Mouse (Mus musculus) limb, embryonic 15.5 days (tissue): ENCODE measurements around the gene Camk1d. TPM values are rescaled to one million over a fixed set of nuclear protein-coding genes. Genes with fewer than 3 reads are reported as not detected.

Experiments
- ATAC-seq: fragments of 200-750 bp; cut with Nextera tagmentation; 2 replicates; pipeline ENCODE4 v1.8.0; 2017; ENCODE audit warnings: low read depth, moderate TSS enrichment; ENCODE audit not compliant: insufficient number of reproducible peaks, low FRiP score, low TSS enrichment
- H3K27ac ChIP-seq: fragments of 300-500 bp; sonication (generic); 2 replicates; pipeline ENCODE4 v1.5.1; 2015; ENCODE audit warnings: moderate library complexity, mild to moderate bottlenecking, inconsistent platforms
- H3K27me3 ChIP-seq: fragments of 300-500 bp; sonication (generic); 2 replicates; pipeline ENCODE4 v1.6.1; 2015; ENCODE audit warnings: inconsistent platforms
- H3K36me3 ChIP-seq: fragments of 300-500 bp; sonication (generic); 2 replicates; pipeline ENCODE4 v1.6.1; 2015; ENCODE audit warnings: inconsistent platforms
- H3K4me1 ChIP-seq: fragments of 300-500 bp; sonication (generic); 2 replicates; pipeline ENCODE4 v1.6.1; 2015; ENCODE audit warnings: inconsistent platforms
- H3K4me2 ChIP-seq: fragments of 300-500 bp; sonication (generic); 2 replicates; pipeline ENCODE4 v1.6.1; 2015; ENCODE audit warnings: mild to moderate bottlenecking, inconsistent platforms
- H3K4me3 ChIP-seq: fragments of 300-500 bp; sonication (generic); 2 replicates; pipeline ENCODE4 v1.5.1; 2015; ENCODE audit warnings: mild to moderate bottlenecking, inconsistent platforms
- H3K9ac ChIP-seq: fragments of 300-500 bp; sonication (generic); 2 replicates; pipeline ENCODE4 v1.6.1; 2015; ENCODE audit warnings: inconsistent platforms
- H3K9me3 ChIP-seq: fragments of 300-500 bp; sonication (generic); 2 replicates; pipeline ENCODE4 v1.6.1; 2016; ENCODE audit warnings: inconsistent platforms
- WGBS: fragments of 180-500 bp; shearing (Covaris S2); methylation state at CpG from one replicate; pipeline ENCODE4 v1.1.7; 2015; 5-methylcytosine and 5-hydroxymethylcytosine counted together
- polyA plus RNA-seq: library from polyadenylated mRNA; unstranded; fragments of >200 nt; fragmentation: Nextera tagmentation; extraction: Ambion mirVana; gene quantifications from 2 replicates; pipeline ENCODE4 v1.2.1, GENCODE M21; 2015

Gene Camk1d
- polyA plus RNA-seq, result 8.4 and 9.0 TPM in 2 replicates

DNA sequence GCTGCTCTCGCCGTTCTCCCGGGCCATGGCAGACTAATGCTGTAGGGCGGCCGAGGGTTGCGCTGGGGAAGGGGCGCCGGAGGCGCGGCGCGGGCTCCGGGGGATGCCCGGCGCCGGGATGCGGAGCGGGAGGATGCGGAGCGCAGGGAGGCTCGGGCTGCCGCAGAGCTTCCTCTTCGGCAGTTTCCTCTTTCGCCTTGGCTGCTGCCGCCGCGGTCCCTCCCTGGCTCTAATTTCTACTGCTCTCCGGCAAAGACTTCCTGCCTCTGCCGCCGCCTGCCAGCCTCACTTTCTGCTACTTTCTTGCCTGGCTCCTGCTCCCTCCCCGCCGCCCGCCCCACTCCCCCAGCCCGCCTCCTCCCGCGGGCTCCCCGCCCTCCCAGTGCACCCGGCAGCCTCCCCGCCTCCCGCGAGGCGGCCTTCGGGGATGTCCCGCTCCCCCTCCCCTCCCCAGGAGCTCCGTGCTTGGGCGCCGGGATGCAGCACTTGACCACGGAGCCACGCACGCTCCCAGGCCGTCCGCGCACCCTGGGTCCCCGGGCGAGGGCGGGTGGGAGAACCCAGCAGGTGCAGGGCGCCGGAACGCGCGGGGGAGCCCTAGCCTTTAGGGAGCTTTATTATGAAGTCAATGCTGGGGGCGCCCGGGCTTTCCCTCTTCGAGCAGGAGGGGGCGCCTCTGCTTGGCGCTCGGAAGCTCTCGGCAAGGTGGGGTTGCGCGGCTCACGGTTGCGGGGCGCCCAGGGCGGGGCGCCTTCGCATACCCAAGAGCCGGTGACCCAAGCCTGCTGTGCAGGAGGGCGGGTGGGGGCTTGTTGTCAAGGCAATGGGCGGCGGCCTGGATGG is at the start of gene Camk1d:
Camk1d (minus strand) TSS at position 305 of the 843 bp plus-strand sequence.
- peak within 1 kb of the TSS; percentile 69 for H3K27ac ChIP-seq
- ATAC-seq, result peak; percentile 80
- peaks cover 26% of the 10 kb centered on the region for H3K27me3 ChIP-seq
- H3K36me3 ChIP-seq, result no peaks in the 10 kb centered on the region
- H3K4me2 ChIP-seq, result peak within 1 kb of the TSS; percentile 99
- peaks cover 21% of the 10 kb centered on the region for H3K4me1 ChIP-seq
- H3K9me3 ChIP-seq, result 0 out of 2 replicates have a peak, but pooled peaks cover 3% of the 10 kb centered on the region
- H3K4me3 ChIP-seq, result peak within 1 kb of the TSS; percentile 59
- WGBS, result under 1% methylated on average over 76 of the region's 80 CpGs
- H3K9ac ChIP-seq, result peak within 1 kb of the TSS; percentile 56

DNA sequence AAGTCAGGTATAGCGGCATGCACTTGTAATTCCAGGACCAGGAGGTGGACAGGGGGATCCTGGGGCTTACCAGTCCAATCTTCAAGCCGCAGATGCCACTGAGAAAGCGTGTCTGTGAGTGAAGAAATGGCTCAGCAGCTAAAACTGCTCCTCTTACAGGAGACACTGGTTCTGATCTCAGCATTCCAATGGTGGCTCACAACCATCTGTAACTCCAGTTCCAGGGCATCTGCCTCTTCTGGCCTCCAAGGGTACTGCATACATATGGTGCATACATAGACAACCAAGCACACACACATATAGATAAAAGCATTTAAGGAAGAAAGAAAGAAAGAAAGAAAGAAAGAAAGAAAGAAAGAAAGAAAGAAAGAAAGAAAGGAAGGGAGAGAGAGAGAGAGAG is 47.7 kb upstream of the Camk1d start:
- no peak overlapping the region for H3K9ac ChIP-seq
- WGBS, result 88% methylated on average over 3 of the region's 3 CpGs
- no peak overlapping the region for H3K4me3 ChIP-seq
- H3K4me2 ChIP-seq, result no peak overlapping the region
- H3K36me3 ChIP-seq, result no peaks in the 10 kb centered on the region
- no peaks in the 10 kb centered on the region for H3K9me3 ChIP-seq
- no peaks in the 10 kb centered on the region for H3K4me1 ChIP-seq
- H3K27ac ChIP-seq, result no peak overlapping the region
- H3K27me3 ChIP-seq, result no peaks in the 10 kb centered on the region
- ATAC-seq, result no peak

DNA sequence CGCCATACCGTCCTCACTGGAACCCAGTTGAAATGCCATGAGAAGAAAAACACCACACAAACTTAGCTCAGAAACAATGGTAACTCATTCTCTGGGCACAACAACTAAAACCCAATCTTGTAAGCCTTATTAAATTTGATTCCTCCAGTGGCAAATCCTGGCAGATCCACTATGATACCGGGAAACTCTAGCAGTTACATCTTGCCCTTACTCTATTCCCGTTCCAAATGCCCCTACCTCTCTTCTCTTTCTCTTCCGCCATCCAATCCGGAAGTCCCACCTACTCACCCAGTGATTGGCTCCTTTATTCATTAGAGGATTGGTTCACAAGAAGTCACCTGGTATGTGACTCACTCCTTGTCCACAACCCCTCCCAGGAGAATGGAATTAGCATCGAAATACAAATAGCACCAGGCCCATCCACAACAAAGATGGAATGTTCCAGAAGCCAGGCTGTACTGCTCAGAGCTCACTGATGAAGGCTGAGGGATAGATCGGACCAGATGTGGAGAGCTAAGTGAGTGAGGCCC is 46.2 kb upstream of the Camk1d start:
- no peaks in the 10 kb centered on the region for H3K9me3 ChIP-seq
- H3K36me3 ChIP-seq, result no peaks in the 10 kb centered on the region
- no peak for ATAC-seq
- H3K27ac ChIP-seq, result no peak overlapping the region
- 89% methylated on average over 8 of the region's 8 CpGs for WGBS
- H3K4me1 ChIP-seq, result no peaks in the 10 kb centered on the region
- H3K4me2 ChIP-seq, result no peak overlapping the region
- no peaks in the 10 kb centered on the region for H3K27me3 ChIP-seq
- H3K4me3 ChIP-seq, result no peak overlapping the region
- no peak overlapping the region for H3K9ac ChIP-seq

DNA sequence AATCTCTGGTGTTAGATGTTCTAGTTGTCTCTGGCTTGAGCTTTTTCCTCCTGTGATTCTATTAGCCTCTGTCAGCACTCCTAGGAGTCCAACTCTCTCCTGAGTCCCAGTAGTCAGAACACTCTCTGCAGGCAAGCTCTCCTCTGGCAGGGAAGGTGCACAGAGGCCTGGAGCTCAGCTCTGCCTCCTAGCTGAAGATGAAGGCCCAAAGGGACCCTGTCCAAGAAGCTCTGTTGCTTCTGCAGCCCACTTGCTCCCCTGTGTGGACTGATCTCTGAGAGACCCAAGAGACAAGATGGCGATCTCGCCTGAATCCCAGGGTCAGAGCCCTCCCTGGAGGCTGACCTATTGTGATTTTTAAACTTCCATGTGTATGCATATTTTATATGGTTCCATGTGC is 44.3 kb upstream of the Camk1d start:
- H3K9me3 ChIP-seq, result no peaks in the 10 kb centered on the region
- H3K27ac ChIP-seq, result no peak overlapping the region
- no peak overlapping the region for H3K9ac ChIP-seq
- no peak for ATAC-seq
- H3K27me3 ChIP-seq, result no peaks in the 10 kb centered on the region
- H3K4me1 ChIP-seq, result no peaks in the 10 kb centered on the region
- H3K4me3 ChIP-seq, result no peak overlapping the region
- no peaks in the 10 kb centered on the region for H3K36me3 ChIP-seq
- 95% methylated on average over 2 of the region's 2 CpGs for WGBS
- H3K4me2 ChIP-seq, result no peak overlapping the region

DNA sequence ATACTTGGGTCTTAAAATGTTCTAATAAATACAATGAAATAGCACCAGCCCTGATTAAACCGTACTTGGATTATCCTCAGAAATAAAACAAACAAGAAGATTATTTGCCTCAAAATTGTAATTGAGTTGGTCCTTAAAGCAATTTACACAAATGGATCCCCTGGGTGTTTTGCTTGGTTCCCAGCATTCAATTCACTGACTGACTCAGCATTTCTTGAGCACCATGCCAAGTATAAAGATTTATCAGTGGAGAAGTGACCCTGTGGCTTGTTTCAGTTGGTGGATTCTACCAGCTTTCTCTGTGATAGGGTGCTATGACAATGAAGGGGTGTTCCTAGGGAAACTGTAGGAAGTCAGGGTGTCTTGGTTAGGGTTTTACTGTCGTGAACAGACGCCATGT is 36.6 kb upstream of the Camk1d start:
- WGBS, result 73% methylated on average over 3 of the region's 3 CpGs
- H3K4me3 ChIP-seq, result no peak overlapping the region
- H3K27me3 ChIP-seq, result no peaks in the 10 kb centered on the region
- no peak overlapping the region for H3K27ac ChIP-seq
- no peaks in the 10 kb centered on the region for H3K9me3 ChIP-seq
- no peaks in the 10 kb centered on the region for H3K36me3 ChIP-seq
- ATAC-seq, result no peak
- H3K4me1 ChIP-seq, result 0 out of 2 replicates have a peak, but pooled peaks cover 4% of the 10 kb centered on the region
- H3K4me2 ChIP-seq, result no peak overlapping the region
- H3K9ac ChIP-seq, result no peak overlapping the region

DNA sequence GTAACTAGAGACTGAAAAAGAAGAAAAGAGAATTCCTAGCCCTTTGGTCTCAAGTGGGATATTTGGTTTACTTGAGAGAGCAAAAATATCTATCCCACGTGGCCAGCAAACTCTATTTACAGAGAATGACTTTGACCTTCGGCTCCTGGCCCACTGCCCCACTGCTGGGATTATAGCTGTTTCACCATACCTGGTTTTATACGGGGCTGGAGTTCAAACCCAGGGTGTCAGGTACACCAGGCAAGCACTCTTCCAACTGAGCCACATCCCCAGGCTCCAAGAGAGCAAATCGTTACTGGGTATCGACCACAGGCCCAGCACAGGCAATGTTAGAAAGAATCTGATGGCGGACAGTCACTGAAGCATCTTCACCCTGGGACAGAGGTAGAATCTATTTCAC is 34.9 kb upstream of the Camk1d start:
- Histone ChIP-seq H3K27ac (no peak overlapping the region; the same call in 1 of the 2 replicates), H3K36me3 (no peaks in the 10 kb centered on the region), H3K9me3 (no peaks in the 10 kb centered on the region), H3K27me3 (no peaks in the 10 kb centered on the region), H3K9ac (no peak overlapping the region), H3K4me2 (no peak overlapping the region), H3K4me3 (no peak overlapping the region), H3K4me1 (0 out of 2 replicates have a peak, but pooled peaks cover 4% of the 10 kb centered on the region)
- 58% methylated on average over 6 of the region's 6 CpGs for WGBS
- ATAC-seq, result no peak

DNA sequence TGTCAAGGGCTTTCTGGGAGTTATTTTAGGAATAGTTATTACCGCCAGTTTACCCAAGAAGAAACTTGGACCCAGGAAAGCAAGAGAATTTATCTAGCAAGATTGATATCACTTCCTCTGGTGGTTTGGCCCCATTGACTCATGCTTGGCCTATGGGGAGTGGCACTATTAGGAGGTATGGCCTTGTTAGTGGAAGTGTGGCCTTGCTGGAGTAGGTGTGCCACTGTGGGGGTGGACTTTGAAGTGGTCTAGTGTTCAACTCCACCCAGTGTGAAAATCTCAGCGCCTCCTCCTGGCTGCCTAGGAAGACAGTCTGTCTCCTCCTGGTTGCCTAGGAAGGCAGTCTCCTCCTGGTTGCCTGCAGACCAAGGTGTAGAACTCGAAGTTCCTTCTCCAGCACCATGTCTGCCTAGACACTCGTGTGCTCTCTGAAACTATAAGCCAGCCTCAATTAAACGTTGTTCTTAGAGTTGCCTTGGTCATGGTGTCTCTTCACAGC is 33.3 kb upstream of the Camk1d start:
- no peak overlapping the region for H3K4me2 ChIP-seq
- H3K9ac ChIP-seq, result no peak overlapping the region
- 83% methylated on average over 5 of the region's 5 CpGs for WGBS
- no peak overlapping the region for H3K4me3 ChIP-seq
- H3K9me3 ChIP-seq, result no peaks in the 10 kb centered on the region
- 0 out of 2 replicates have a peak, but pooled peaks cover 4% of the 10 kb centered on the region for H3K4me1 ChIP-seq
- ATAC-seq, result no peak
- H3K36me3 ChIP-seq, result no peaks in the 10 kb centered on the region
- no peaks in the 10 kb centered on the region for H3K27me3 ChIP-seq
- no peak overlapping the region for H3K27ac ChIP-seq

DNA sequence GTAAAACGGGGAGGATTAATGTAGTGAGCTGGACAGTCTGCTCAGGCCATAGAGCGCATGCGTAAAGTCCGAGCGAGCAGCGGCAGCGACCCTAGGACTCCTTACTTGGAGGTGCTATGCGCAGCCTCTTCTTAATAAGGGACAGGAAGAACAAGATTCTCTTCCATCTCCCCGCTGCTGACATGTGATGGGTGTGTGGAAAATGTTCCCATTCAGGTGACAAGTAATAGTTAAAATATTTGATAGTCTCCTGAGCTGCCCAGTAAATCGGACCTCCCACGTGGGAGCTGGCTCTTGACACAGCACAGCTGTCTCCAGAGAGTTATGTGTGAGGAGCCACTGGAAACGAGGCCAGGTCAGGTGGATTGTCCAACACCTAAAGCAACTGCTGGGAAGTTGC is 32.2 kb upstream of the Camk1d start:
- Histone ChIP-seq H3K4me2 (0 out of 2 replicates have a peak overlapping the region, but pooled peaks have one; percentile 10), H3K4me3 (no peak overlapping the region), H3K27ac (no peak overlapping the region), H3K9ac (no peak overlapping the region), H3K27me3 (no peaks in the 10 kb centered on the region), H3K9me3 (no peaks in the 10 kb centered on the region), H3K4me1 (0 out of 2 replicates have a peak, but pooled peaks cover 4% of the 10 kb centered on the region), H3K36me3 (no peaks in the 10 kb centered on the region)
- ATAC-seq, result no peak
- 39% methylated on average over 12 of the region's 12 CpGs for WGBS

DNA sequence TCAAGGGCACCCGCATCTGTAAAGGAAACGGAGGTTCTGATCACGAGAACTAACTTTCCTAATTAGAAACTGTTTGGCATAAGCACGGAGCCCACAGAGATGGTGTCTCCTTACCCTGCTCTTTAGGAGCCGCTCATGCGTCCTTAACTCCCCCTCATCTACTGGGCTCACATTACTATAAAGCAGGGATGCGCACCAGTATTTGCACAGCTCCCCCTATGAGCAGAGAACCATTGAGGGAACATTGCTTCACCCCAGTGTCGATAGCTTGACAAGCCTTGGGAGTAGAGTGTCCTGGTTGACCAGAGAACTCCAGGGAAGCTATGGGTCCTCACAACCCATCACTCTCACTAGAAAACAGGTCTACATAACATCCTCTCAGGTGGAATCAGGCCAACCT is 29.6 kb upstream of the Camk1d start:
- no peak for ATAC-seq
- Histone ChIP-seq H3K9ac (no peak overlapping the region), H3K9me3 (no peaks in the 10 kb centered on the region), H3K4me2 (no peak overlapping the region), H3K27ac (no peak overlapping the region), H3K36me3 (no peaks in the 10 kb centered on the region), H3K4me1 (no peaks in the 10 kb centered on the region), H3K27me3 (no peaks in the 10 kb centered on the region), H3K4me3 (no peak overlapping the region)
- 72% methylated on average over 8 of the region's 8 CpGs for WGBS

DNA sequence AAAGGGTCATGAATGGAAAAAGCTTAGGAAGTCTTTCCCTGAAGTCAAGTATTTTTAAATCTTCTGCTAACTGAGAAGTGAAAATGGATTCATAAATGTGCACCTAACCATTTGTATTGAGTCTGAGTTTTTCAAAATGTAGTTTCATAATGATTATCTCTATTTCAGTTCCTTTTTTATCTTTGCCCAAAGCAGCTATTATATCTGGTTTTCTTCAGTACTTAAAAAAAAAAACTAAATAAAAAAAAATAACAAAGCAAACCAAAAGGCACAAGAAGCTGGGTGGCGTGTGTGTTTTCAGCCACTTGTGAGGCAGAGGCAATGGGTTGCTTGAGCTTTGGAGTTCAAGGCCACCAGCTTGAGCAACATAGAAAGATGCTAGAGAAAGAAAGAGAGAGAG is 26.6 kb upstream of the Camk1d start:
- Histone ChIP-seq H3K9ac (no peak overlapping the region), H3K27ac (no peak overlapping the region), H3K36me3 (no peaks in the 10 kb centered on the region), H3K9me3 (no peaks in the 10 kb centered on the region), H3K4me3 (no peak overlapping the region), H3K4me2 (no peak overlapping the region), H3K27me3 (no peaks in the 10 kb centered on the region), H3K4me1 (no peaks in the 10 kb centered on the region)
- WGBS, result 76% methylated on average over 1 of the region's 1 CpGs
- no peak for ATAC-seq

DNA sequence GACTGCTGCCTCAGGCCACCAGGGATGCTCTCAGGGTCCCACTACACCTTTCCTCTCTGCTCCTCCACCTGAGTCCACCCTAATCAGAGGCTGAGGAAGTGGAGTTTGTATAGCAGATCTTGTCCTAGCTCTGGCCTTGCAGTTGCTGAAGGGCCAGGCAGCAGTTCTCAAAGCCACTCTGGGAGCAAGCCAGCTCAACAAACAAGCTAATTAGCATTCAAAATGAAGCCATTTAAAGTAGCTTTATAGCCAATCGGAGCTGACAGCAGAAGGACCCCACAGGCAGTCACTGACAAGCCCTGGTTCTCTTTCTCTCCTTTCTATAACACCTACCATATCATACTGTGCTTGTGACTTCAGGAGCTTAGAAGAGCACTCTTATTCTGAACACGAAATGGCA is 21.6 kb upstream of the Camk1d start:
- no peaks in the 10 kb centered on the region for H3K36me3 ChIP-seq
- H3K4me2 ChIP-seq, result no peak overlapping the region
- H3K4me3 ChIP-seq, result no peak overlapping the region
- H3K9me3 ChIP-seq, result no peaks in the 10 kb centered on the region
- ATAC-seq, result no peak
- peak overlapping the region; percentile 1; the same call in 1 of the 2 replicates for H3K27ac ChIP-seq
- WGBS, result 29% methylated on average over 2 of the region's 2 CpGs
- H3K4me1 ChIP-seq, result peaks cover under 1% of the 10 kb centered on the region
- H3K27me3 ChIP-seq, result no peaks in the 10 kb centered on the region
- no peak overlapping the region for H3K9ac ChIP-seq
